Comparison of ENCODE assay signal across 12 mouse cellular contexts in genomic region chr14:20718443-20718842, GRCm38 (mm10).
"Had no signal": no experiment of that assay in that cellular context is flagged by ENCODE, and none has a peak within 500 bp of the region (broad histone marks: within the 10 kb centered on the region; RNA-seq: fewer than 3 reads in every experiment).

No protein-coding gene starts in this region.

- DNase-seq: left cerebral cortex, postnatal 4 days; liver; liver, embryonic 13.5 days; liver, postnatal 0 days; lung, adult 18-20 months; lung, adult 2 months; lung, embryonic 14.5 days; lung, postnatal 10 days; lung, postnatal 14 days; lung, postnatal 36 days; lung, postnatal 4 days; midbrain, embryonic 14.5 days had no signal
